Mouse (Mus musculus) kidney, postnatal 0 days (tissue): ENCODE data around the gene Gid4. TPM values are rescaled to one million over a fixed set of nuclear protein-coding genes. Genes with fewer than 3 reads are reported as not detected.
"Not testable (repeated sequence)": the region's sequence is repeated elsewhere in the genome, so short reads cannot be mapped to it uniquely, and the experiment has no call there.

Experiments
- ATAC-seq: fragments of 200-750 bp; cut with Nextera tagmentation; replicated peaks from 2 replicates; pipeline ENCODE4 v1.8.0; 2017; ENCODE audit warnings: low read depth, moderate number of reproducible peaks, moderate TSS enrichment, moderate library complexity; ENCODE audit not compliant: low FRiP score
- DNase-seq: peaks from one replicate; pipeline ENCODE4 v3.0.0-alpha.2; 2016; ENCODE audit warnings: low spot score
- H3K27ac ChIP-seq: fragments of 300-500 bp; sonication (generic); 2 replicates; pipeline ENCODE4 v1.5.1; 2014; ENCODE audit warnings: mild to moderate bottlenecking
- H3K27me3 ChIP-seq: fragments of 300-500 bp; sonication (generic); 2 replicates; pipeline ENCODE4 v1.6.1; 2014; ENCODE audit warnings: low read length, mixed read lengths; ENCODE audit not compliant: insufficient read depth
- H3K36me3 ChIP-seq: fragments of 300-500 bp; sonication (generic); 2 replicates; pipeline ENCODE4 v1.6.1; 2014; ENCODE audit warnings: low read length, mixed read lengths; ENCODE audit not compliant: insufficient read depth
- H3K4me1 ChIP-seq: fragments of 300-500 bp; sonication (generic); replicated peaks from 2 replicates; pipeline ENCODE4 v1.6.1; 2014; ENCODE audit warnings: antibody characterized with exemption, low read length, mixed read lengths; ENCODE audit not compliant: insufficient read depth
- H3K4me2 ChIP-seq: fragments of 300-500 bp; sonication (generic); 2 replicates; pipeline ENCODE4 v1.6.1; 2014; ENCODE audit warnings: mild to moderate bottlenecking, low read length, moderate library complexity, mixed read lengths
- H3K4me3 ChIP-seq: fragments of 300-500 bp; sonication (generic); replicated peaks from 2 replicates; pipeline ENCODE4 v1.5.1; 2014; ENCODE audit warnings: low read depth, low read length
- H3K9ac ChIP-seq: fragments of 300-500 bp; sonication (generic); 2 replicates; pipeline ENCODE4 v1.6.1; 2014; ENCODE audit warnings: low read depth, low read length
- H3K9me3 ChIP-seq: fragments of 300-500 bp; sonication (generic); replicated peaks from 2 replicates; pipeline ENCODE4 v1.6.1; 2016; ENCODE audit warnings: low read length, inconsistent platforms, mixed read lengths
- CTCF ChIP-seq: IDR thresholded peaks from 2 replicates; pipeline ENCODE4 v1.5.1; 2016; ENCODE audit warnings: antibody characterized with exemption, low read depth, mild to moderate bottlenecking, moderate library complexity
- WGBS: fragments of 180-500 bp; shearing (Covaris S2); extraction: QIAGEN DNeasy Blood & Tissue Kit; methylation state at CpG from one replicate; pipeline ENCODE4 v1.1.7; 2014; 5-methylcytosine and 5-hydroxymethylcytosine counted together
- polyA plus RNA-seq: library from polyadenylated mRNA; unstranded; fragments of >200 nt; fragmentation: Nextera tagmentation; extraction: Ambion mirVana; gene quantifications from 2 replicates; pipeline ENCODE4 v1.2.1, GENCODE M21; 2015

The Gid4 gene
- polyA plus RNA-seq, 1 experiment from 2014 or later, result 18.3 TPM

GRCm38 (mm10) chr11:60423006-60423405 is 6.1 kb downstream of the Gid4 start:
- H3K4me1 ChIP-seq, result peaks cover 8% of the 10 kb centered on the region; the same call in 1 of the 2 replicates
- H3K9ac ChIP-seq, result no peak overlapping the region
- H3K9me3 ChIP-seq, result no peaks in the 10 kb centered on the region
- TF ChIP-seq CTCF, result no peak
- WGBS, result 47% methylated on average over 1 of the region's 1 CpGs
- DNase-seq (no peak), ATAC-seq (no peak)
- no peak overlapping the region for H3K27ac ChIP-seq
- no peaks in the 10 kb centered on the region for H3K27me3 ChIP-seq
- no peak overlapping the region for H3K4me3 ChIP-seq
- 0 out of 2 replicates have a peak, but pooled peaks cover 20% of the 10 kb centered on the region for H3K36me3 ChIP-seq
- no peak overlapping the region for H3K4me2 ChIP-seq

GRCm38 (mm10) chr11:60426417-60426816 is 9.5 kb downstream of the Gid4 start:
- DNase-seq (no peak), ATAC-seq (no peak)
- Histone ChIP-seq H3K4me3 (no peak overlapping the region), H3K9me3 (no peaks in the 10 kb centered on the region), H3K9ac (no peak overlapping the region), H3K36me3 (0 out of 2 replicates have a peak, but pooled peaks cover 22% of the 10 kb centered on the region), H3K4me1 (no peaks in the 10 kb centered on the region), H3K27me3 (no peaks in the 10 kb centered on the region), H3K27ac (no peak overlapping the region), H3K4me2 (no peak overlapping the region)
- TF ChIP-seq CTCF, result no peak
- WGBS, result 79% methylated on average over 1 of the region's 1 CpGs

GRCm38 (mm10) chr11:60427628-60428027 is 10.7 kb downstream of the Gid4 start:
- WGBS, result 94% methylated on average over 3 of the region's 3 CpGs
- H3K27ac ChIP-seq, result no peak overlapping the region
- no peaks in the 10 kb centered on the region for H3K9me3 ChIP-seq
- no peaks in the 10 kb centered on the region for H3K4me1 ChIP-seq
- peaks cover 31% of the 10 kb centered on the region; the same call in 1 of the 2 replicates for H3K36me3 ChIP-seq
- DNase-seq (no peak), ATAC-seq (no peak)
- TF ChIP-seq CTCF, result no peak
- H3K4me3 ChIP-seq, result no peak overlapping the region
- no peaks in the 10 kb centered on the region for H3K27me3 ChIP-seq
- H3K4me2 ChIP-seq, result no peak overlapping the region
- no peak overlapping the region for H3K9ac ChIP-seq

- no peak for ATAC-seq
- H3K36me3 ChIP-seq, result peaks cover 50% of the 10 kb centered on the region
Observed at GRCm38 (mm10) chr11:60433501-60433900, 16.6 kb downstream of the Gid4 start.

GRCm38 (mm10) chr11:60435133-60435532 is 18.2 kb downstream of the Gid4 start:
- H3K9me3 ChIP-seq, result no peaks in the 10 kb centered on the region
- no peaks in the 10 kb centered on the region for H3K27me3 ChIP-seq
- no peak overlapping the region for H3K4me3 ChIP-seq
- peaks cover 48% of the 10 kb centered on the region for H3K36me3 ChIP-seq
- DNase-seq, result no peak
- no peak for TF ChIP-seq CTCF
- H3K4me2 ChIP-seq, result no peak overlapping the region
- no peak overlapping the region for H3K27ac ChIP-seq
- 100% methylated on average over 1 of the region's 1 CpGs for WGBS
- no peaks in the 10 kb centered on the region for H3K4me1 ChIP-seq
- ATAC-seq, result no peak
- no peak overlapping the region for H3K9ac ChIP-seq

More at GRCm38 (mm10) chr11:60433501-60433900, 16.6 kb downstream of the Gid4 start:
- H3K27me3 ChIP-seq, result no peaks in the 10 kb centered on the region
- H3K9ac ChIP-seq, result no peak overlapping the region
- no peak for TF ChIP-seq CTCF
- H3K9me3 ChIP-seq, result no peaks in the 10 kb centered on the region
- no peak overlapping the region for H3K4me3 ChIP-seq
- H3K27ac ChIP-seq, result no peak overlapping the region
- no peaks in the 10 kb centered on the region for H3K4me1 ChIP-seq
- no peak for DNase-seq
- no peak overlapping the region for H3K4me2 ChIP-seq

- H3K9me3 ChIP-seq, result no peaks in the 10 kb centered on the region
- H3K4me2 ChIP-seq, result no peak overlapping the region
- no peak overlapping the region for H3K4me3 ChIP-seq
- H3K4me1 ChIP-seq, result no peaks in the 10 kb centered on the region
- no peaks in the 10 kb centered on the region for H3K27me3 ChIP-seq
- H3K27ac ChIP-seq, result no peak overlapping the region
- H3K9ac ChIP-seq, result no peak overlapping the region
- DNase-seq, result no peak
- H3K36me3 ChIP-seq, result peaks cover 51% of the 10 kb centered on the region
- no peak for ATAC-seq
- WGBS, result 84% methylated on average over 3 of the region's 3 CpGs
- no peak for TF ChIP-seq CTCF
Observed at GRCm38 (mm10) chr11:60436618-60437017, 19.7 kb downstream of the Gid4 start.

- ATAC-seq, H3K9ac ChIP-seq, H3K4me1 ChIP-seq, H3K4me2 ChIP-seq, H3K27ac ChIP-seq, H3K27me3 ChIP-seq, H3K4me3 ChIP-seq, DNase-seq, H3K9me3 ChIP-seq: not testable (repeated sequence)
- peaks cover 59% of the 10 kb centered on the region for H3K36me3 ChIP-seq
- WGBS, result 25% methylated on average over 1 of the region's 1 CpGs
Observed at GRCm38 (mm10) chr11:60439621-60440020, 22.7 kb downstream of the Gid4 start.
